Mouse (Mus musculus) kidney, adult 2 months (tissue): ENCODE measurements at regions not wholly inside any gene's neighbourhood (a gene's known extent, or its start where the extent isn't known, plus 50 kb on each side); places are given as distances from the start of the nearest gene placed in this dataset.

Experiments
- DNase-seq: peaks from one replicate; pipeline ENCODE4 v3.0.0; 2021
- H3K27ac ChIP-seq: fragments of 200-500 bp; 2 replicates; pipeline ENCODE4 v1.5.1; 2012; ENCODE audit warnings: low read depth, low read length, control low read depth, inconsistent platforms; ENCODE audit not compliant: insufficient read depth
- H3K27me3 ChIP-seq: fragments of 200-500 bp; replicated peaks from 2 replicates; pipeline ENCODE4 v1.6.1; 2012; ENCODE audit warnings: mild to moderate bottlenecking, moderate library complexity, low read length, inconsistent platforms; ENCODE audit not compliant: control insufficient read depth, insufficient read depth
- H3K36me3 ChIP-seq: fragments of 200-500 bp; 2 replicates; pipeline ENCODE4 v1.6.1; 2012; ENCODE audit warnings: mild to moderate bottlenecking, moderate library complexity, low read length, inconsistent platforms; ENCODE audit not compliant: control insufficient read depth, insufficient read depth
- H3K4me1 ChIP-seq: fragments of 200-500 bp; 2 replicates; pipeline ENCODE4 v1.6.1; 2011; ENCODE audit warnings: low read length; ENCODE audit not compliant: control insufficient read depth, insufficient read depth
- H3K4me3 ChIP-seq: fragments of 200-500 bp; 2 replicates; pipeline ENCODE4 v1.5.1; 2011; ENCODE audit warnings: mild to moderate bottlenecking, low read depth, low read length, control low read depth; ENCODE audit not compliant: insufficient read depth
- CTCF ChIP-seq: fragments of 200-500 bp; conservative IDR thresholded peaks from 2 replicates; pipeline ENCODE4 v1.5.1; 2011; ENCODE audit warnings: low read depth, mild to moderate bottlenecking, control low read depth, low read length, moderate library complexity, mixed read lengths; ENCODE audit not compliant: insufficient read depth, insufficient read length
- POLR2A ChIP-seq: fragments of 200-500 bp; IDR thresholded peaks from one replicate; pipeline ENCODE4 v1.6.1; 2011; ENCODE audit warnings: low read depth, low read length, control low read depth
- WGBS: fragments of 180-500 bp; shearing (Covaris S2); methylation state at CpG from one replicate; pipeline ENCODE4 v1.1.7; 2018; 5-methylcytosine and 5-hydroxymethylcytosine counted together

- DNase-seq, result no peak
- Histone ChIP-seq H3K4me3 (no peak overlapping the region), H3K4me1 (no peaks in the 10 kb centered on the region), H3K27ac (no peak overlapping the region), H3K27me3 (no peaks in the 10 kb centered on the region), H3K36me3 (no peaks in the 10 kb centered on the region)
- 62% methylated on average over 8 of the region's 8 CpGs for WGBS
- no peak for TF ChIP-seq POLR2A
- no peak for TF ChIP-seq CTCF
These were observed 125.2 kb upstream of the Tent5a start for GRCm38 (mm10) chr9:85452196-85452857.

DNA sequence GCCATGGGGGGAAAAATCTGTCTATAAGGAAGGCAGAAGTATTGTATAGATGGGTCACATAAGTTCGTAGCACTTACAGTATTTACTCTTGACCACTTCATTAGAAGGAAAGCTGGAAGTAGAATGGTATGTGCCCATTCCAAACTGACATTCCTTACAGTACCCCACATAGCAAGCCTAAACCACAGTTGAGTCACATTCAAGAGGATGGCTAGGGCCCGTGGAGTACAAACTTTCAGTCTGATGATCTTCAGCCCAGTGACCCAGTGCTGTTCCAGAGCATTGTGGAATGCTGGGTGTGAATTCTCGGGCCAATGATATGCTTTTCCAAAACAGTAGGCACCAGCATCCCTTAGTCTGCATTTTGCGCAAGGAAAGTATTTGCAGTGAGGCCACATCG is 124.2 kb upstream of the Tent5a start:
- no peak for TF ChIP-seq CTCF
- no peak for TF ChIP-seq POLR2A
- 86% methylated on average over 5 of the region's 5 CpGs for WGBS

GRCm38 (mm10) chr9:85450877-85451276 is 123.7 kb upstream of the Tent5a start:
- no peaks in the 10 kb centered on the region for H3K4me1 ChIP-seq
- H3K36me3 ChIP-seq, result no peaks in the 10 kb centered on the region
- no peak for DNase-seq
- no peak for TF ChIP-seq CTCF
- no peak for TF ChIP-seq POLR2A
- no peaks in the 10 kb centered on the region for H3K27me3 ChIP-seq
- H3K4me3 ChIP-seq, result no peak overlapping the region
- H3K27ac ChIP-seq, result no peak overlapping the region

More for the DNA sequence above, 124.2 kb upstream of the Tent5a start:
- Histone ChIP-seq H3K27me3 (no peaks in the 10 kb centered on the region), H3K4me3 (no peak overlapping the region), H3K4me1 (no peaks in the 10 kb centered on the region), H3K27ac (no peak overlapping the region), H3K36me3 (no peaks in the 10 kb centered on the region)
- DNase-seq, result no peak

GRCm38 (mm10) chr9:85449493-85449892 is 122.3 kb upstream of the Tent5a start:
- Histone ChIP-seq H3K4me3 (no peak overlapping the region), H3K36me3 (no peaks in the 10 kb centered on the region), H3K27me3 (no peaks in the 10 kb centered on the region), H3K27ac (no peak overlapping the region), H3K4me1 (no peaks in the 10 kb centered on the region)
- TF ChIP-seq CTCF (no peak), POLR2A (no peak)
- WGBS, result 51% methylated on average over 2 of the region's 2 CpGs
- no peak for DNase-seq

DNA sequence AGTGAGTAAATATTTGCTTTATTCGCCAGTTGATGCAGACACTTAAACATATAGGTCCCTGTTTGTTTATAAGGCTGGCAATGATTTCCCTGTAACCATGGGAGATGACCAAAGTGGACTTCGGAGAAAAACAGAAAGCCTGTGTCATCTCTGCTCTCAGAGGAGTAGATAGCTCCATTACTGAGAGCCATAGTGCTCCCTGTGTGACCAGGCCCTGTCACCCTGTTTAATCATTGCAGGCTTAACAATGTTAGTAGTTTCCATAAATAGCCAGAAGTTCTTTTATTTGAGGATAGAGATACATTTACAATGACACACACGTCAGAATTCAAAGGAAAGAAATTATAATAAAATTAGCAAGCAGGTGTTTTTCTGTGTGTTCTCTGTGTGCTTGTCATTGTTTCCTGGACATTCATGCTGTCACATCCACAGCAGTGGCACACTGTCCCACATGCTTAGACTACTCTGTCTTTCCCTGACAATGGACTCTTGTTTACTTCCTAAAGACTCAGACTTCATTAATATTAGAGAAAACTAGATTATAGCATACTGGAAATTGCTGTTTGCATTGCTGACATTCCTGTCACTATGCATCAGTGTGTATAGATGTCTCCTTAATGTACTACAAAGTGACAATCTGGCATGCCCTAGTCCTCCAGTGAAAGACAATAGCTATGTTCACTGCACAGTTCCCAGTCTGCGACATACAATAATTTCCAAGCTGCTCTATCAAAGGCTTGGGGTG is 115.8 kb upstream of the Tent5a start:
- 68% methylated on average over 4 of the region's 4 CpGs for WGBS

DNA sequence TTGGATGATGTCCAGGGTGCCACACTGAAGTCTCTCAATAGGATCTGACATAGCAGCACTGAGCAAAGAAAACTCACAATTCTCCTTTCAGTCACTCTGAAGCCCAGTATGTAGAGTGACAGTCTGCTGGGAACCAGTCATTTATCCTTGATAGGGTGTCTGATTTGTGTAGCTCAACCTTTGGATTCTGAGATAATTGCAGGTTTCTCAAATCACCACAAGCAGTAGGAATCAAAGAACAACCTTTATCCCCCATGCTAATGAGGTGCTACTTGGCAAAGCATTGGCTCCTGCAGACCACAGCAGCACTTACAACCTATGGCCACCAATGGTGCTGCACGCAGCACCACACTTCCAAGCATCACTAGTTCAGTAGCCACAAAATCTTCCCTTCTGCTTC is 112.5 kb upstream of the Tent5a start:
- no peak for TF ChIP-seq POLR2A
- TF ChIP-seq CTCF, result no peak
- Histone ChIP-seq H3K4me3 (no peak overlapping the region), H3K27ac (no peak overlapping the region), H3K27me3 (no peaks in the 10 kb centered on the region), H3K36me3 (no peaks in the 10 kb centered on the region), H3K4me1 (no peaks in the 10 kb centered on the region)
- DNase-seq, result no peak
- WGBS, result 77% methylated on average over 1 of the region's 1 CpGs

More for the DNA sequence above, 115.8 kb upstream of the Tent5a start:
- H3K27ac ChIP-seq, result no peak overlapping the region
- no peaks in the 10 kb centered on the region for H3K36me3 ChIP-seq
- DNase-seq, result no peak
- no peaks in the 10 kb centered on the region for H3K4me1 ChIP-seq
- no peaks in the 10 kb centered on the region for H3K27me3 ChIP-seq
- H3K4me3 ChIP-seq, result no peak overlapping the region
- TF ChIP-seq POLR2A, result no peak
- no peak for TF ChIP-seq CTCF

DNA sequence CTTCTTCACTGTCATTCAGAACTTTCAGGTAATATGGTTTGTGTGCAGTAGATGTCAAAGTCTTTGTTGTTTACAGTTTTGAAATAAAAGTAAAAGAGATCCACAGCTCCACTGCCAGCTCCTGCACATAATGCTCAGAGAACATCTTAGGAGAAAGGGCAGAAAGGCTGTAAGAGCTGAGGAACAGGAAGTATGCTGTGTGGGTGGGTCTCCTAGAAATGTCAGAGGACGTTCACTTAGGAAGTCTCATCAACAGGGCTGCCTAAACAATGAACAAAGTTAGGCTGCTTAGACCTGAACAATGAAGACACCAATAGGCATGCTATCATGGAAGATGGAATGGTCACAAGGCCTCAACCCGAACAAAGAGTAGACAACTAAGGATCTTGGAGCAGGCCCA is 105.1 kb upstream of the Tent5a start:
- Histone ChIP-seq H3K36me3 (no peaks in the 10 kb centered on the region), H3K27me3 (no peaks in the 10 kb centered on the region), H3K4me1 (no peaks in the 10 kb centered on the region), H3K27ac (no peak overlapping the region), H3K4me3 (no peak overlapping the region)
- TF ChIP-seq CTCF, result no peak
- TF ChIP-seq POLR2A, result no peak
- 59% methylated on average over 2 of the region's 2 CpGs for WGBS
- DNase-seq, result no peak
